Mouse (Mus musculus): Measurements from ENCODE around the gene Spsb4.

Spsb4 gene

GRCm38 (mm10) chr9:97018677-97019147 is at the start of gene Spsb4:
Gene Spsb4 (minus strand): TSS chr9:97018843.
- peak; percentile 53 for DNase-seq (ENCODE audit: low spot score)

GRCm38 (mm10) chr9:97067761-97068160 is 49.1 kb upstream of the Spsb4 start:
- DNase-seq (ENCODE audit: low spot score), result no peak

- DNase-seq (ENCODE audit: low spot score), result no peak
These were observed 47.2 kb upstream of the Spsb4 start for GRCm38 (mm10) chr9:97065885-97066284.

- no peak for DNase-seq (ENCODE audit: low spot score)
These were observed 46.6 kb upstream of the Spsb4 start for GRCm38 (mm10) chr9:97065216-97065615.

GRCm38 (mm10) chr9:97064161-97064560 is 45.5 kb upstream of the Spsb4 start:
- DNase-seq (ENCODE audit: low spot score), result no peak

- no peak for DNase-seq (ENCODE audit: low spot score)
These were observed 43.1 kb upstream of the Spsb4 start for GRCm38 (mm10) chr9:97061696-97062095.

- no peak for DNase-seq (ENCODE audit: low spot score)
These were observed 38.1 kb upstream of the Spsb4 start for GRCm38 (mm10) chr9:97056541-97057338.

- DNase-seq (ENCODE audit: low spot score), result no peak
These were observed 37.3 kb upstream of the Spsb4 start for GRCm38 (mm10) chr9:97055906-97056305.

- DNase-seq (ENCODE audit: low spot score), result no peak
These were observed 32.5 kb upstream of the Spsb4 start for GRCm38 (mm10) chr9:97051176-97051575.

GRCm38 (mm10) chr9:97046240-97046639 is 27.6 kb upstream of the Spsb4 start:
- no peak for DNase-seq (ENCODE audit: low spot score)

GRCm38 (mm10) chr9:97041633-97042032 is 23.0 kb upstream of the Spsb4 start:
- no peak for DNase-seq (ENCODE audit: low spot score)

- DNase-seq (ENCODE audit: low spot score), result no peak
These were observed 19.4 kb upstream of the Spsb4 start for GRCm38 (mm10) chr9:97038010-97038409.

- no peak for DNase-seq (ENCODE audit: low spot score)
These were observed 18.0 kb upstream of the Spsb4 start for GRCm38 (mm10) chr9:97036656-97037055.

- no peak for DNase-seq (ENCODE audit: low spot score)
These were observed 8.7 kb upstream of the Spsb4 start for GRCm38 (mm10) chr9:97027361-97027760.

GRCm38 (mm10) chr9:97026006-97026405 is 7.4 kb upstream of the Spsb4 start:
- DNase-seq (ENCODE audit: low spot score), result no peak

GRCm38 (mm10) chr9:97024451-97024850 is 5.8 kb upstream of the Spsb4 start:
- DNase-seq (ENCODE audit: low spot score), result no peak

GRCm38 (mm10) chr9:97022948-97023347 is 4.3 kb upstream of the Spsb4 start:
- DNase-seq (ENCODE audit: low spot score), result no peak

GRCm38 (mm10) chr9:97022371-97022770 is 3.7 kb upstream of the Spsb4 start:
- no peak for DNase-seq (ENCODE audit: low spot score)

GRCm38 (mm10) chr9:97020152-97020551 is 1.5 kb upstream of the Spsb4 start:
- DNase-seq (ENCODE audit: low spot score), result no peak

- no peak for DNase-seq (ENCODE audit: low spot score)
These were observed 1.0 kb upstream of the Spsb4 start for GRCm38 (mm10) chr9:97019686-97020085.

- no peak for DNase-seq (ENCODE audit: low spot score)
These were observed 588 bp upstream of the Spsb4 start for GRCm38 (mm10) chr9:97019231-97019630.

GRCm38 (mm10) chr9:97017811-97018641 is 617 bp downstream of the Spsb4 start:
- DNase-seq (ENCODE audit: low spot score), result no peak
